Mouse (Mus musculus): ENCODE results near the gene Fgd3. TPM values are rescaled to one million over a fixed set of nuclear protein-coding genes. Genes with fewer than 3 reads are reported as not detected.

The Fgd3 gene
- total RNA-seq, 2 experiments from 2014 or later = 6.8 to 6.9 TPM

GRCm38 (mm10) chr13:49306771-49307310, 13.3 kb downstream of the Fgd3 start:
- DNase-seq = no peak

GRCm38 (mm10) chr13:49300771-49301170, 19.3 kb downstream of the Fgd3 start:
- no peak for DNase-seq

GRCm38 (mm10) chr13:49298514-49299381, 21.4 kb downstream of the Fgd3 start:
- DNase-seq = no peak

GRCm38 (mm10) chr13:49296270-49296669, 23.8 kb downstream of the Fgd3 start:
- DNase-seq = no peak

- no peak for DNase-seq
Measured at GRCm38 (mm10) chr13:49294108-49294507, 26.0 kb downstream of the Fgd3 start.

GRCm38 (mm10) chr13:49291949-49292348, 28.2 kb downstream of the Fgd3 start:
- no peak for DNase-seq

- DNase-seq = no peak
Measured at GRCm38 (mm10) chr13:49291398-49291797, 28.7 kb downstream of the Fgd3 start.

- no peak for DNase-seq
Measured at GRCm38 (mm10) chr13:49287224-49287623, 32.9 kb downstream of the Fgd3 start.

GRCm38 (mm10) chr13:49286750-49287149, 33.4 kb downstream of the Fgd3 start:
- no peak for DNase-seq

- DNase-seq = no peak
Measured at GRCm38 (mm10) chr13:49283686-49284085, 36.4 kb downstream of the Fgd3 start.

- DNase-seq = no peak
Measured at GRCm38 (mm10) chr13:49282168-49282567, 37.9 kb downstream of the Fgd3 start.

GRCm38 (mm10) chr13:49271831-49272765, 48.0 kb downstream of the Fgd3 start:
- no peak for DNase-seq

GRCm38 (mm10) chr13:49270500-49270899, 49.6 kb downstream of the Fgd3 start:
- no peak for DNase-seq

GRCm38 (mm10) chr13:49267645-49268044, 52.5 kb downstream of the Fgd3 start:
- no peak for DNase-seq

GRCm38 (mm10) chr13:49260036-49260722, 59.9 kb downstream of the Fgd3 start:
- DNase-seq = no peak

- DNase-seq = no peak
Measured at GRCm38 (mm10) chr13:49257819-49258313, 62.2 kb downstream of the Fgd3 start.

GRCm38 (mm10) chr13:49252746-49253145, 67.4 kb downstream of the Fgd3 start:
- DNase-seq = no peak

GRCm38 (mm10) chr13:49252113-49252512, 68.0 kb downstream of the Fgd3 start:
- DNase-seq = no peak

- no peak for DNase-seq
Measured at GRCm38 (mm10) chr13:49250716-49251517, 69.2 kb downstream of the Fgd3 start.

- DNase-seq = no peak
Measured at GRCm38 (mm10) chr13:49249634-49250033, 70.5 kb downstream of the Fgd3 start.

- no peak for DNase-seq
Measured at GRCm38 (mm10) chr13:49248923-49249322, 71.2 kb downstream of the Fgd3 start.
